Mouse (Mus musculus): ENCODE measurements around the gene Trim43c. TPM values are rescaled to one million over a fixed set of nuclear protein-coding genes. Genes with fewer than 3 reads are reported as not detected.

The Trim43c gene
- total RNA-seq (2023), result not detected in 2 replicates

GRCm38 (mm10) chr9:88838864-88839263 is at the start of gene Trim43c:
Gene Trim43c, plus strand, starts transcription at chr9:88839164.

Other genes with a start within 250 kb of the Trim43c start
- gene Mthfsl, start 118.9 kb upstream of the Trim43c start, total RNA-seq (2023), result 58.2 and 61.1 TPM in 2 replicates
- 3.1 and 4.8 TPM in 2 replicates for gene Bcl2a1d, start 107.2 kb upstream of the Trim43c start, total RNA-seq (2023)
- 4.2 and 7.5 TPM in 2 replicates for gene Bcl2a1a, start 117.7 kb downstream of the Trim43c start, total RNA-seq (2023)

Measured in neutrophil, adult 65 days (primary cell).